Mouse (Mus musculus) adrenal gland, postnatal 25 days (tissue): ENCODE results near the gene Tpm4. TPM values are rescaled to one million over a fixed set of nuclear protein-coding genes. Genes with fewer than 3 reads are reported as not detected.

ENCODE experiments used
- DNase-seq: peaks from one replicate; pipeline ENCODE4 v3.0.0; 2021; ENCODE audit warnings: mixed read lengths
- total RNA-seq: library from RNA; stranded (reverse); gene quantifications from 2 replicates; pipeline ENCODE4 v1.2.3, GENCODE M21; 2021

The Tpm4 gene
- total RNA-seq, 1 experiment from 2014 or later, result 219 TPM

DNA sequence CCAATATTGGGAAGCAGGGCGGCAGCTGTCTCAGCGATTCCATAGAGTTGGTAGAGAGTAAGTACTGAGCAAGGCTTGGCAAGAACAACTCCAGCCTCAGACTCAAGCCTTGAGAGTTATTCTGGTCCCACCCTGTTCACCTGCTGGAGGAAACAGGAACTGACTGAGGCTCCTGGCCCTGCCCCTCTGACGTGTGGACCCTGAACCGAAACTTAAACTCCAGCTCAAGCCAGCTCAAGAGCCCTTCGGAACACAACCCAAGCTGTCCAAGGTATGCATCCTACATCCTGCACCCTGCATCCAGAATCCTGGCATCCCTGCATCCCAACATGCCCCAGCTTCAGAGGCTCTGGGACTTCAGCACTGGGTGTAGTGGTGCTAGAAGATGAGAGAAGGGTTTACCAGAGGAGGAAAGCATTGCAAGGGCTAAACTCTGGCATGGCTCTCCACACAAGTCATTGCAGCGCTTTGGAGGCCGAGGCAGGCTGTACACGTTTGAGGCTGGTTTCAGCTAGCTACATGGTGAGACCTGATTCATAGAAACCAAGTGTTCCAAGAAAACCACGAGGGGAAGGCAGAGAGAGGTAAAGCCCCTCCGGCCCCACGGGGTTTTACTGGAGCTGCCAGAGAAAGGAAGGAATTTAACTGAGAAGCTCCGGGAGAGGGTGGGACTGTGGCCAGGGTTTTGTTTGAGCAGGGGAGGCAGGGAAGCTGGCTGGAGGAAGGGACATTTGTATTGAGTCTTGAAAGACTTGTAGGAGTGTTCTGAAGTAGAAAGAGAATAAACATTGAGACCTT lies 54.8 kb downstream of the Tpm4 start, which contains the start of gene Hsh2d:
Gene Hsh2d (plus strand): TSS at position 222 of the 798 bp plus-strand sequence.
- DNase-seq, result no peak

DNA sequence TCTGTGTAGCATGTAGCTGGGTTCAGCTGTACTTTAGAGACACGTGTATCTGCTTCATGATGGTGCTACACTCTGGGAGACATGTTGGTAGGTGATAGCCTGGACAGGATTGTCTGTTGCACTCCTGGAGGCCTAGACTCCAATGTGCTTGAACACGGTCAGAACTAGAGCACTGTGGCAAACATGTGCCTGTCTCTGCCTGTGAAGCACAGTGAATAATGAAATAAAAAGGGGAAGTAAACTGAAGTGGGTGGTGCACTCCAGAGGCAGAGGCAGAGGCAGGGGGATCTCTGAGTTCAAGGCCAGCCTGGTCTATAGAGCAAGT lies 55.4 kb downstream of the Tpm4 start:
- no peak for DNase-seq

- DNase-seq, result no peak
These were observed 57.3 kb downstream of the Tpm4 start for GRCm38 (mm10) chr8:72192065-72192464.

DNA sequence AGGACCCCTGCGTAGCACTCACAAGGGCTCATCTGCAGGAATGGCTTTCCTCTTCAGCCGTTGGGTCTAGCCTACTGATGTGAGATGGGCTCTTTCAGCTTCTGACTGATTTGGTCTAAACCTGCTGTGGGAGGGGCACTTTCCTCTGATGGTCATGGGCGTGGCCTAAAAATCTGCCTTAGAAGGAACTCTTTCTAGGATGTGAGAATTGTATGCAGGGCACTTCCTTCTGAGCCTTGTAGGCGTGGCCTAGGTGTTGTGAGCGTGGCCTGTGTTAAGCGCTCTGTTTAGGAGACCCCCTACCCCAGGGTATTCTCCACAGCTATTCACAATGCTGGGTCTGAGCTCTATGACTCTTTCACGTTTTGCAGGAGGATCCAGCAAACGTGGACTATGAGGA lies 63.2 kb downstream of the Tpm4 start:
- no peak for DNase-seq

Other genes starting within 250 kb of the Tpm4 start
- 8.3 and 9.8 TPM in 2 replicates for gene Zfp882, start 226.4 kb upstream of the Tpm4 start, total RNA-seq
- gene Zfp617, start 226.3 kb upstream of the Tpm4 start, total RNA-seq, result 31.3 and 38.1 TPM in 2 replicates
- 30.8 and 37.1 TPM in 2 replicates for gene Zfp961, start 183.9 kb upstream of the Tpm4 start, total RNA-seq
- 4.8 and 5.2 TPM in 2 replicates for gene Cyp4f18, start 125.3 kb upstream of the Tpm4 start, total RNA-seq
- not detected in 2 replicates for gene Olfr372, start 93.8 kb upstream of the Tpm4 start, total RNA-seq
- gene Olfr373, start 51.8 kb upstream of the Tpm4 start, total RNA-seq, result not detected in 2 replicates
- gene Olfr374, start 27.9 kb upstream of the Tpm4 start, total RNA-seq, result not detected in 2 replicates
- gene Rab8a, start 26.2 kb downstream of the Tpm4 start, total RNA-seq, result 55.4 and 68.9 TPM in 2 replicates
- not detected in 2 replicates for gene Hsh2d, start 54.7 kb downstream of the Tpm4 start, total RNA-seq
- gene Cib3, start 77.9 kb downstream of the Tpm4 start, total RNA-seq, result 0.64 TPM in 1 of 2 replicates, not detected in the other
- gene Gm11034, start 78.7 kb downstream of the Tpm4 start, total RNA-seq, result not detected in 2 replicates
- gene Fam32a, start 84.8 kb downstream of the Tpm4 start, total RNA-seq, result 66.8 and 70.4 TPM in 2 replicates
- gene Ap1m1, start 105.0 kb downstream of the Tpm4 start, total RNA-seq, result 66.7 and 68.8 TPM in 2 replicates
- gene Gm10282, start 170.3 kb downstream of the Tpm4 start, total RNA-seq, result 19.3 and 27.3 TPM in 2 replicates
- 37.5 and 38.2 TPM in 2 replicates for gene Klf2, start 184.1 kb downstream of the Tpm4 start, total RNA-seq